Mouse (Mus musculus) erythroblast, embryonic 14.5 days (primary cell): Measurements from ENCODE around the gene Lemd2.

Source experiments
- GATA1 ChIP-seq: IDR thresholded peaks from 2 replicates; pipeline ENCODE4 v1.6.1; 2012; ENCODE audit warnings: low read length, inconsistent platforms, mixed read lengths
- TAL1 ChIP-seq: IDR thresholded peaks from 3 replicates; pipeline ENCODE4 v1.6.1; 2012; ENCODE audit warnings: low read length, inconsistent platforms, mixed read lengths

GRCm38 (mm10) chr17:27232176-27232575 lies 27.9 kb upstream of the Lemd2 start:
- TF ChIP-seq GATA1 (no peak), TAL1 (no peak)
